Mouse (Mus musculus) thymus, postnatal 25 days (tissue): ENCODE measurements around the gene Lpp.

Experiments used
- DNase-seq: peaks from one replicate; pipeline ENCODE4 v3.0.0; 2022

Gene Lpp

DNA sequence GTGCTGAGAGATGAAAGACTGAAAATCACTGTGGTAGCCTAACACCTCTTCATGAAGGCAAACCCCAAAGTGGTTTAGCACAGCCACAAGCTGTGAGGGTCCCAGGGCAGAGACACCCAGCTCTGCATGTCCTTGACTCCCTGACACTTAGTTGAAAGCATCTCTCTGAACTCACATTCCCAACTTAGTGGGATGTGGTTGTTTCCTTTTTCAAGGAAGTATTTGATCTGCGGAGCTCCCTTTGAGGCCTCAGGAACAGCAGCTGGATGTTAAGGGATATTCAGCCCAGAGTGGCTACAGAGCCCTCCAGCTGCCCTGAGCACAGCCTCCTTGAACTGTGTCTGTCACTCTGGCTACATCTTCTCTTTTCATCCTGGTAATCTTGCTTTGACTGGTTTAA lies 48.0 kb downstream of the Lpp start:
- no peak for DNase-seq

DNA sequence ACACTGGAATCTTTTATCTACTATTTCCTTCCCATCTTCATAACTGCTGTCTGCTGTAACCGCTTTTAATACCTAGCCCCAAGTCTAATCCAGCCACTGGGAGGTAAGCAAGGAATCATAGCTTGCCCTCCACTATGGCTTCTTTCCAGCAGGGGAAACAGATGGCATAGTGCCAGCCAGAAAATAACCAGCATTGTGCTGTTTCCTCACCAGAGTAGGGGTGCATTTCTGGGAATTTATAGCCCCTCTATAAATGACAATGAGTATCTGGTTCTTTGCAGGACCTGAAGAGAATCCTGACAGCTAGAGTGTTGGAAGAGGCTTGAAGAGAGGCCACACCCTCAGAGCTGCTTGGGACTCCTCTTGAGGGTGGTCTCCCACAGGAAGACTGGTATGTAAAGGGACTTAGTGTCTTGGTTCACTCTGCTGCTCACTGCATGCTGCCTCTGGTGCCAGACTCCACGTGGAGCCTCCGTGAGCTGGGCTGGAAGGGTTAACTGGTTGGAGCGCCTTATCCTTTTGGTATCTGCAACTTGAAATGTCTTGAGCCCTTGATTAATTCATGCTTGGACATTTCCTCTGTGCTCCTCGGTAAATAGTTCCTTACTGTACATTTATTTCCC lies 49.3 kb downstream of the Lpp start:
- DNase-seq = no peak

DNA sequence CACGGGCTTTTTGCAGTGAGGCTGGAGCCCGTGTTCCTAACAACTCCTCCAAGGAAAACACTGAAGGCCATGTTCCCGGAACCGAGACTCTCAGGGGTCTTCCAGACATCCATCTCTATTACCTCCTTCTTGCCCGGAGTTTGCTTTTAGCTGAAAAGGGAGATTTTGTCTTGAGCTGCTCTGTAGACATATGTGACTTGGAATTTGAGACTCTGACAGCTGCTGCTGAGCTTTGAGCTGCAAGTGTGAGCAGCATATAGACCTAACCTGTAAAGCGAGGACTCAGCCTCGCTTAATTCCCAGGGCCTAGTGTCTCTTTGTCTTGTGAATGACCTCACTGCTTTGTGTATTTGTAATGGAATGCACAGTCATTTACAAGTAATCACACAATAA lies 49.8 kb downstream of the Lpp start:
- no peak for DNase-seq

- DNase-seq = no peak
Measured at GRCm38 (mm10) chr16:24443555-24443954, 50.2 kb downstream of the Lpp start.

DNA sequence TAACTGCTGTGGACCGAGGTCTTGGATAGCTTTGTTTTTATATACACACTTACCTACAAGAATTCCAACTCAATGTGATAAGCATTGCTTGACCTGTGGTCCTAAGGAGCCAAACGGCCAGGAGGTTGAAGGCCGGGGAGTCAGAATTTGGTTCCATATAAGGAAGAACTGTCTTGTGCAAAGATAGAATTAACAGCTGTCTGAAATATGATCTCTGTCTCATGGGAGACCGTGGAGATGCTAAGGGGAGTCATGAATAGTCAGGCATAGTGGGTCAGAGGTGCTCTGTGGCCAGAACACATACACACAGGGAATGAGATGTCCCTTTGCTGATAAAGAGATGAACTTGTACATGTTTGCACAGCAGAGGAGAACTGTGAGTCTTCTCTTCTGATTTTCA lies 51.5 kb downstream of the Lpp start:
- DNase-seq = no peak

DNA sequence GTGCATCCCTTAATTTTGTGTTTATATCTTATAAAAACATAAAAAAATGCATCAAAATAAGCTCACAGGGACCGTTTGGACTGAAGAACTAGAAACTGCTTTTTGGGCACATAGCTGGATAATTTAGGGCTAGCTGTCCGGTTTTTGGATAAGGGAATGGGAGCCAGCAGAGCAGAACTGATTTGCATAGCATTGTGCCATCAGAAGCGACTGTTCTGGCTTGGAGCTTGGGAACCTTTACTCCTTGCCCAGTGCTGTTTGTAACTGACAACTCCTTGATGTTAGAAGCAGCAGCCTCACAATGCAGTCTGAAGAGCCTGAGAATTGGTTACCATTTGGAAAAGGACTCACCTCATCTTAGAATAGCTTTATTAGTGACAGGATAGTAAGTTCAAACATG lies 52.2 kb downstream of the Lpp start:
- DNase-seq = no peak

DNA sequence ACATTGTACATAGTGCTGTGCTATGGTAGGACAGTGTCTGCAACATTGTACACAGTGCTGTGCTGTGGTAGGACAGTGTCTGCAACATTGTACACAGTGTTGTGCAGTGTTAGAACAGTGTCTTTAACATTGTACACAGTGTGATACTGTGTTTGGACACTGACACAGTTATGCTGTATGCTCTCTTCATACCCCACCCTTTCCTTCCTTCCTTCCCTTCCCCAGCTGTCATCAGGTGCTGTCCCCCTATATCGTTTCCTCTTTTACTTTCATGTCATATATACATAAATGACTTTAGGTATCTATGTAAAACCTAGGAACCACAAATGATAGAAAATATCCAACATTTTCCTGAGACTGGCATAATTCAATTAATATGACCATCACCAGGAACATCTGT lies 53.1 kb downstream of the Lpp start:
- no peak for DNase-seq

GRCm38 (mm10) chr16:24447666-24448492 lies 54.6 kb downstream of the Lpp start:
- DNase-seq = no peak

- peak; percentile 38 for DNase-seq
Measured at GRCm38 (mm10) chr16:24448493-24448845, 55.2 kb downstream of the Lpp start.

GRCm38 (mm10) chr16:24449806-24450205 lies 56.5 kb downstream of the Lpp start:
- DNase-seq = peak; percentile 42

GRCm38 (mm10) chr16:24450256-24450655 lies 56.9 kb downstream of the Lpp start:
- DNase-seq = peak; percentile 46

DNA sequence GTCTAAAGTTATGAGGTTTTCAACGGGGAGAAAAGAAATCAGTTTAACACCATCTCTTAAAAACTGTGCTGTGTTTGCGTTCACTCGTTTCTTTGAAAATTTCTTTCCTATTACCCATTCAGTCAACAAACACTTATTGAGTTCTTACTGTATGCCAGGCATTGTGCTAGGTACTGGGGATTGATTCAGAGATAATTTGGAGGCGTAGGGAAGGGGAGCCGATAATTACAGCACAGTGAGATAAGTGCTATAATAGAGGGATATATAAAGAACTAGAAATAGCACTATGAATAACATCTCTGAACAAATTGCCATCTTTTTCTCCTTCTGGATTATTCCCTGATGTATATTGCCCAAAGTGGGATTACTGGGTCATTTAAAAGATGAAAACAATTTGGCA lies 57.8 kb downstream of the Lpp start:
- no peak for DNase-seq

- DNase-seq = no peak
Measured at GRCm38 (mm10) chr16:24453536-24453935, 60.2 kb downstream of the Lpp start.

GRCm38 (mm10) chr16:24454493-24454892 lies 61.2 kb downstream of the Lpp start:
- DNase-seq = no peak

- DNase-seq = no peak
Measured at GRCm38 (mm10) chr16:24455361-24455855, 62.1 kb downstream of the Lpp start.

DNA sequence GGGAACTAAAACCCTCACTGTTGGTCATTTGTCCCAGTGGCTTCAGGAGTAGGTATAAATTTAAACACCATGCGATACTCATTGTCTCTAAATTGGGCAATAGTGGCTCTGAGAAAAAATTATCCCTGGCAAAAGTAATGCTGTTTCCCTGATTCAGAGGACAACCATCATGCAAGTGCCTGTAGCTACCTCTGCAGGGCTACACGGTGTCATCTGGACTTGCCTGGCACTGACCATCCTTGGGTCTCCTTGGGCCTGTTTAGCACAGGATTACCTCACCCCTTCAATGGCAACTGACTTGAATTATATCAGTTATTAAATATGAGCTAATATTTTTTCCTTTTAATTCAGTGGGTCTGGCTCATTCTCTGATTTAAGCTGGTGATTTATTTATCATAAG lies 70.5 kb downstream of the Lpp start:
- DNase-seq = no peak

GRCm38 (mm10) chr16:24464436-24464835 lies 71.1 kb downstream of the Lpp start:
- DNase-seq = no peak

DNA sequence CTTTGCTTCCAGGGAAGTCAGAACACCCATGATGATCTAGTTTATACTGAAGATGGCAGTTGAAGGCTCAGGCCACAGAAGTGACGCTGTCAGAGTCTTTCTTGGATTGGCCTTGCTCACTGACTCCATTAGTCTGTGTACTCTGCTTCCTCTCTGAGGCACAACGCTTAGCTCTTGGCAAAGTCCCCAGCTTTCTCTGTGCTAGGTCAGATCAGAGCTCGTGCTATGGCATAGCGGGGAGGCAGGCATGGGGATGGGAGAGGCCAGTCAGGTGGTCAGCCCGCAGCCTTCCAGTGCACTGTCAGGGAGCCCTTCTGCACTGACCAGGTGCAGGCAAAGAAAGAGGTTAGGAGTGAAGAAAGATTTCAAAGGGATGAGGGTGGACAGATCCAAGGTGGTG lies 72.3 kb downstream of the Lpp start:
- DNase-seq = no peak

DNA sequence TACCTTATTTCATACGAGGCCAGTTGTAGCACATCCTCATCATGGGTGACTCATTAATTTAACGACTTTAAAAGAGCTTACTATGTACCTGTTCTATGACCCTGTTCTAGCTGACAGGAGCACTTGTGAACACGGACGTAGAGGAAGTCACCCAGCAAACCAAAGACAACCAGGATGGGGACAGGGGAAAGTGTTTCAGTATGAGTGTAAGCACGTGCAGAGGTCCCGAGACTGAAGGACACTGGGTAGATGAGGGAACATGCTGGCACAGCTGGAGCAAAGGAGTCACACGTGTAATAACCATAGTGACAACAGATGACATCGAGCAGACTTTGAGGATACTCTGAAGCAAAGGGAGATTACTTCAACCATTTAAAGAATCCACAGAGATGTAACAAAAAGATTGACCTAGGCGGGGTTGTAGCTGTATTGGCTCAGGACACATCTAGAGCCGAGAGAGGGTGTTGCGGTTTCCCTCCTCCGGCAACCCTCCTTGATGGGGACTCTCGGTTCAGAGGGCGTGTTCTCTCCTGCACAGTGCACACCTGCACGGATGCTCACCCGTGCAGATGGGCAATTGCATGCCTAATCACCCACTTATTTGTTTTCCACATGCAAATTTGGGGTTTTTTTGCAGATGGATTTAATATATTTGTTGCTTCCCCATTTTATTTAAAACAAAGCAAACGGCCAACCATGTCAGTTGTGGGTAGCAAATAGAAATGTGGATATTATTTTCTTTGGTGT lies 74.4 kb downstream of the Lpp start:
- no peak for DNase-seq

- no peak for DNase-seq
Measured at GRCm38 (mm10) chr16:24469313-24469712, 76.0 kb downstream of the Lpp start.

GRCm38 (mm10) chr16:24470601-24471000 lies 77.3 kb downstream of the Lpp start:
- DNase-seq = no peak

DNA sequence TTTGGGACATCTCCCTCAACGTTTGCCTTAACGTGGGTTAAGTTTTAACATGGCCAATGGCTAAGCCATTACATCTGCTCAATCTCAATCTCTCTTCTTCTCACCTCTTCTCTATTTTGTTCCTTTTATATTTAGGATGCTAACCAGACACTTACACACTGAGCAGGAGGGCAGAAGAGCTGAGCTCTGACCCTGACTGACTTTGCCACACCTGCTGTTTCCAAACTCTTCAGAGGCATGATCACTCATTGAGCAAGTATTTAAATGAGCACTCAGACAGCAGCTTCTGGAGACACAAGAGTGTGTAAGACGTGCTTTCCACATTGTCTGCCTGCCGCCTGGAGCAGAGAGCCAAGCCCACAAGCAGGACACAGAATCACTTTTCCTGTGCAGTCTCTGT lies 77.7 kb downstream of the Lpp start:
- no peak for DNase-seq

DNA sequence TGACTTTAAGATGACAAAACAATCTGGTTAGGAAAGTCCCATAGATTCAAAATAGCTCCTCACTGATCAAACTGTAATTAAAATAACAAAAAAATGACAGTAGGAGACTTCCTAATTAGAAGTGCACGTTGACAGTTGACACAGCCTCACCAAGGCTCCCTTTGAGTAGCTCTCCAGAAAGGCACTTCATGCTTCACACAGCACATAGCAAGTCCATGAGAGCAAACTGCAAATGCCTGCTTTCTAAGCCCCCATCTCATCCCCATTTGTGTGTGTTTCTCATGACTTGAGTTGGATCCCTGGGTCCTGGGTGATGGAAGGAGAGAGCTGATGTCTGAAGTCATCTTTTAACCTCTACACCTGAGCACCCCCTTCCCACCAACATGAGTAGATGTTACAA lies 78.5 kb downstream of the Lpp start:
- DNase-seq = no peak

GRCm38 (mm10) chr16:24473966-24474365 lies 80.7 kb downstream of the Lpp start:
- DNase-seq = no peak
